Mouse (Mus musculus) megakaryocyte, embryonic 14.5 days (primary cell): ENCODE data around the gene Lce1j. TPM values are rescaled to one million over a fixed set of nuclear protein-coding genes. Genes with fewer than 3 reads are reported as not detected.

ENCODE experiments used
- H3K27me3 ChIP-seq: replicated peaks from 2 replicates; pipeline ENCODE3; 2012; ENCODE audit warnings: inconsistent platforms
- H3K36me3 ChIP-seq: replicated peaks from 2 replicates; pipeline ENCODE3; 2012; ENCODE audit warnings: low read length, inconsistent platforms, mixed read lengths
- H3K4me1 ChIP-seq: 2 replicates; pipeline ENCODE4 v1.6.1; 2012; ENCODE audit warnings: inconsistent platforms
- H3K4me3 ChIP-seq: replicated peaks from 2 replicates; pipeline ENCODE3; 2012; ENCODE audit warnings: moderate library complexity, mild to moderate bottlenecking, inconsistent platforms
- H3K9me3 ChIP-seq: 2 replicates; pipeline ENCODE4 v1.6.1; 2012; ENCODE audit warnings: inconsistent platforms
- FLI1 ChIP-seq: IDR thresholded peaks from 2 replicates; pipeline ENCODE4 v1.6.1; 2012; ENCODE audit warnings: low read length, inconsistent platforms, mixed read lengths
- GATA1 ChIP-seq: IDR thresholded peaks from 3 replicates; pipeline ENCODE4 v1.6.1; 2012; ENCODE audit warnings: mixed read lengths, low read length, inconsistent platforms, borderline replicate concordance
- polyA plus RNA-seq: library from polyadenylated mRNA; stranded (reverse); fragments of >175 nt; gene quantifications from 2 replicates; pipeline ENCODE4 v1.2.3, GENCODE M21; 2012; ENCODE audit warnings: low replicate concordance; ENCODE audit not compliant: insufficient read depth

Lce1j gene
- polyA plus RNA-seq, 1 experiment, result not detected

DNA sequence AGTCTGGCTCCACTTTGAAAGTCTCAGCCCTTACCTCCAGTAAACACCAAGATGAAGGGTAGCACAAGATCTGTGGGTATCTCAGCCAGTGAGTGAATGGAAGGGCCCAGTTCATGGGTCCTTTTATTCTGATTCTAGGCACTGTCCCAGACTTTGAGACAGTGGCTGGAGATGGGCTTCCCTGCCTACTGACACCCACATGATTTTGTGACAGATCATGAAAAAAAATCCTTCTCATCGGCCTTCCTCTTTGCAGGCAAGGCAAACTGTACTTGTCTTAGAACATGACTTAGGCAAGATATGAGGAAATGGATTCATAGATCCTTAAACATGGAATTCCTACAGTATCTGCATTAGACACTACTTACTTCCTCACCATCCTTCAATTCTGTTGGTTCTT is 51.3 kb downstream of the Lce1j start, which contains the start of gene Gm38119:
TSS of gene Gm38119 (minus strand) at position 101 of the 400 bp plus-strand sequence.
- Histone ChIP-seq H3K27me3 (no peaks in the 10 kb centered on the region), H3K9me3 (no peaks in the 10 kb centered on the region), H3K36me3 (no peaks in the 10 kb centered on the region), H3K4me3 (no peak within 1 kb of the TSS), H3K4me1 (no peaks in the 10 kb centered on the region)
- TF ChIP-seq GATA1 (no peak), FLI1 (no peak)

Other genes with a start within 250 kb of the Lce1j start
- not detected in 2 replicates for gene Ivl, start 216.8 kb downstream of the Lce1j start, polyA plus RNA-seq
- gene Smcp, start 201.5 kb downstream of the Lce1j start, polyA plus RNA-seq, result not detected in 2 replicates
- gene 2210017I01Rik, start 183.0 kb downstream of the Lce1j start, polyA plus RNA-seq, result not detected in 2 replicates
- gene Lce6a, start 168.9 kb downstream of the Lce1j start, polyA plus RNA-seq, result not detected in 2 replicates
- not detected in 2 replicates for gene Lce1a1, start 142.2 kb downstream of the Lce1j start, polyA plus RNA-seq
- not detected in 2 replicates for gene Lce1b, start 133.6 kb downstream of the Lce1j start, polyA plus RNA-seq
- gene Lce1a2, start 120.2 kb downstream of the Lce1j start, polyA plus RNA-seq, result not detected in 2 replicates
- gene Lce1c, start 111.3 kb downstream of the Lce1j start, polyA plus RNA-seq, result not detected in 2 replicates
- gene Lce1d, start 103.3 kb downstream of the Lce1j start, polyA plus RNA-seq, result not detected in 2 replicates
- gene Lce1e, start 81.4 kb downstream of the Lce1j start, polyA plus RNA-seq, result not detected in 2 replicates
- gene Lce1f, start 70.2 kb downstream of the Lce1j start, polyA plus RNA-seq, result not detected in 2 replicates
- gene Gm38119, start 51.4 kb downstream of the Lce1j start, polyA plus RNA-seq, result not detected in 2 replicates
- gene Lce1g, start 38.2 kb downstream of the Lce1j start, polyA plus RNA-seq, result not detected in 2 replicates
- gene Lce1h, start 25.4 kb downstream of the Lce1j start, polyA plus RNA-seq, result not detected in 2 replicates
- gene Lce1i, start 11.6 kb downstream of the Lce1j start, polyA plus RNA-seq, result not detected in 2 replicates
- not detected in 2 replicates for gene Lce1k, start 17.4 kb upstream of the Lce1j start, polyA plus RNA-seq
- gene Kprp, start 36.7 kb upstream of the Lce1j start, polyA plus RNA-seq, result not detected in 2 replicates
- not detected in 2 replicates for gene Lce1l, start 60.8 kb upstream of the Lce1j start, polyA plus RNA-seq
- not detected in 2 replicates for gene 2310050C09Rik, start 79.7 kb upstream of the Lce1j start, polyA plus RNA-seq
- not detected in 2 replicates for gene Lce3a, start 135.7 kb upstream of the Lce1j start, polyA plus RNA-seq
- gene Lce3b, start 142.5 kb upstream of the Lce1j start, polyA plus RNA-seq, result not detected in 2 replicates
- not detected in 2 replicates for gene Lce3c, start 154.0 kb upstream of the Lce1j start, polyA plus RNA-seq
- gene Lce3d, start 166.9 kb upstream of the Lce1j start, polyA plus RNA-seq, result not detected in 2 replicates
- not detected in 2 replicates for gene Lce3e, start 176.5 kb upstream of the Lce1j start, polyA plus RNA-seq
- not detected in 2 replicates for gene Lce3f, start 201.7 kb upstream of the Lce1j start, polyA plus RNA-seq
- gene Crct1, start 225.2 kb upstream of the Lce1j start, polyA plus RNA-seq, result not detected in 2 replicates
- not detected in 2 replicates for gene Lce1m, start 228.5 kb upstream of the Lce1j start, polyA plus RNA-seq